Mouse (Mus musculus) forebrain, embryonic 13.5 days (tissue): ENCODE measurements around the gene Gm867. TPM values are rescaled to one million over a fixed set of nuclear protein-coding genes. Genes with fewer than 3 reads are reported as not detected.

Source experiments
- ATAC-seq: fragments of 200-750 bp; cut with Nextera tagmentation; 2 replicates; pipeline ENCODE4 v1.8.0; 2017
- H3K27ac ChIP-seq: fragments of 300-500 bp; sonication (generic); 2 replicates; pipeline ENCODE4 v1.5.1; 2015; ENCODE audit warnings: inconsistent platforms, mild to moderate bottlenecking, moderate library complexity
- H3K27me3 ChIP-seq: fragments of 300-500 bp; sonication (generic); 2 replicates; pipeline ENCODE4 v1.6.1; 2015; ENCODE audit warnings: mild to moderate bottlenecking, inconsistent platforms
- H3K36me3 ChIP-seq: fragments of 300-500 bp; sonication (generic); 2 replicates; pipeline ENCODE4 v1.6.1; 2015; ENCODE audit warnings: mild to moderate bottlenecking, inconsistent platforms; ENCODE audit not compliant: poor library complexity, severe bottlenecking
- H3K4me1 ChIP-seq: fragments of 300-500 bp; sonication (generic); 2 replicates; pipeline ENCODE4 v1.6.1; 2015; ENCODE audit warnings: inconsistent platforms
- H3K4me2 ChIP-seq: fragments of 300-500 bp; sonication (generic); 2 replicates; pipeline ENCODE4 v1.6.1; 2015; ENCODE audit warnings: inconsistent platforms, mild to moderate bottlenecking, moderate library complexity
- H3K4me3 ChIP-seq: fragments of 300-500 bp; sonication (generic); 2 replicates; pipeline ENCODE4 v1.5.1; 2015; ENCODE audit warnings: mild to moderate bottlenecking, inconsistent platforms
- H3K9ac ChIP-seq: fragments of 300-500 bp; sonication (generic); 2 replicates; pipeline ENCODE4 v1.6.1; 2015; ENCODE audit warnings: mild to moderate bottlenecking, inconsistent platforms
- H3K9me3 ChIP-seq: fragments of 300-500 bp; sonication (generic); replicated peaks from 2 replicates; pipeline ENCODE4 v1.6.1; 2016; ENCODE audit warnings: inconsistent platforms
- WGBS: fragments of 180-500 bp; shearing (Covaris S2); methylation state at CpG from one replicate; pipeline ENCODE4 v1.1.7; 2015; 5-methylcytosine and 5-hydroxymethylcytosine counted together
- polyA plus RNA-seq: library from polyadenylated mRNA; unstranded; fragments of >200 nt; fragmentation: Nextera tagmentation; extraction: Ambion mirVana; gene quantifications from 2 replicates; pipeline ENCODE4 v1.2.1, GENCODE M21; 2015

Gm867 gene
- polyA plus RNA-seq, 1 experiment from 2014 or later = not detected

DNA sequence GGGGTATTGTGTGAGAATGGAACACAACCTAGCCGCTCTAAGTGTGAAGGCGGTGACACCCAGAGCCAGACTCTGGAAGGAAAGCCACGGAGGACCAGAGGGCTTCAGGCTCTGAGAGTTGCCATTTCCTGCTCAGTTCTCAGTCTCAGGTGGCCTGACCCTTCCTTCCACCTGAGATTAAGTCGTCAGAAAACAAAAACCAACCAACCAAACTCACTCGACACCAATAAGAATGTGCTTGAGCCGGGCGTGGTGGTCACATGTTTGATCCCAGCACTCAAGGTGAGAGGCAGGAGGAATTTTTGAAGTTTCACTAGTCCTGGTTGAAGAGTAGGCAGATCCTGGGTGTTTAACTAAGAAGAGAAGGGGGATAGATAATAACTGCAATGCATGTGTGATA, 5.4 kb upstream of the Gm867 start:
- Histone ChIP-seq H3K4me1 (peaks cover 13% of the 10 kb centered on the region), H3K27ac (no peak overlapping the region), H3K36me3 (no peaks in the 10 kb centered on the region), H3K27me3 (peaks cover 17% of the 10 kb centered on the region), H3K4me3 (no peak overlapping the region), H3K9ac (no peak overlapping the region), H3K4me2 (no peak overlapping the region), H3K9me3 (no peaks in the 10 kb centered on the region)
- 88% methylated on average over 7 of the region's 7 CpGs for WGBS
- ATAC-seq = no peak

DNA sequence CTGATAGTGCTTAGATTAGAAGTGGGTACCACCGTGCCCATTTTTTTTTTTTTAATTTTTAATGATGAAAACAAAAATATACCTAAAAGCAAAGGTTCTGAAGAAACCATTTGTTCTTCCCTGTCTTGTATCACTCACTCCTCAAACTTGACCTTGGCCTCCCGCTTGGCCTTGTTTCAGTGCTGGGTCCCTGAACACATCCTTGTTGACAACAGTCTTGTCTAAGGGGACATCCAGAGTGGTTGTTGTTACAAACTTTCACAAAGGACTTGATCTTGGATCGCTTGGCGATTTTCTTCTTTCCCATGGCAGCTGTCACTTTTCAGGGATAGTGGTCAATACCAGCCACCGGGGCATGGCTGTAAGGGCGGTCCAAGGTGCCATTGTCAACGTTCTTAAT, 4.7 kb upstream of the Gm867 start:
- no peak overlapping the region for H3K4me2 ChIP-seq
- no peaks in the 10 kb centered on the region for H3K9me3 ChIP-seq
- peaks cover 9% of the 10 kb centered on the region; the same call in 1 of the 2 replicates for H3K4me1 ChIP-seq
- no peak overlapping the region for H3K27ac ChIP-seq
- no peak for ATAC-seq
- H3K36me3 ChIP-seq = no peaks in the 10 kb centered on the region
- no peak overlapping the region for H3K9ac ChIP-seq
- H3K4me3 ChIP-seq = no peak overlapping the region
- H3K27me3 ChIP-seq = peaks cover 10% of the 10 kb centered on the region
- 90% methylated on average over 7 of the region's 7 CpGs for WGBS

DNA sequence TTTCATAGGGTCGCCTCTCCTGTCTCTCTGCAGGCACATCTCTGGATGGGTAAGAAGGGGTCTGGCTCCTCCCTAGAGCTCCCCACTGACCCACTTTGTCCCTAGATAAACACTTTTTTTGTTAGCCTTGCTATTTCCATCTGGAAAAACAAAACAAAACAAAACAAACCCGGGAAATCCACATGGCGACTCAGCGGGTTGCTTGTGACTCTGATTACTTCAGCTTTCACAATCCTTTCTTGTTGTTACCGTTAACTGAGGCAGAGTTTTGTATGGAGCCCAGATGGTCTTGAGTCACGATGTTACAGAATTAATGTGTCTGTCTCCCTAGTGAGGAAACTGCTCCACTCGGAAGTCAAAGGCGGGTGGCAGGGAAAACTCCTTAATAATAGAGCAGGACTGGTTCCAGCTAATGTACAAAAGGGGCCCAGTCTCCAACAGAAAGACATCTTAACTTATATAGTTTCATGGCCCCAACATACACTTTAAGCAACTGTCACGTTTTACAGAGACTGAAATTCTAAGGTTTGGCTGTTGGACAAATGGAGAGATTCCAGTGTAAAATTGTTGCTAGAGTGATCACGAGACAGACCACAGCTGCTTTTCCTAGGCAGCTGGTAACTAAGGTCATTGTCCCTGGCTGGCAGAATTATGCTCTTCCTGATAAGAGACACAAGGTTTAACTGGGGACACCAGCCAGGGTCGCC, 3.7 kb upstream of the Gm867 start:
- 25% methylated on average over 11 of the region's 11 CpGs for WGBS
- Histone ChIP-seq H3K9ac (no peak overlapping the region), H3K27me3 (peaks cover under 1% of the 10 kb centered on the region), H3K9me3 (no peaks in the 10 kb centered on the region), H3K27ac (peak overlapping the region; percentile 22; the same call in 1 of the 2 replicates), H3K36me3 (no peaks in the 10 kb centered on the region), H3K4me2 (no peak overlapping the region), H3K4me3 (no peak overlapping the region), H3K4me1 (peaks cover 9% of the 10 kb centered on the region; the same call in 1 of the 2 replicates)
- no peak for ATAC-seq

DNA sequence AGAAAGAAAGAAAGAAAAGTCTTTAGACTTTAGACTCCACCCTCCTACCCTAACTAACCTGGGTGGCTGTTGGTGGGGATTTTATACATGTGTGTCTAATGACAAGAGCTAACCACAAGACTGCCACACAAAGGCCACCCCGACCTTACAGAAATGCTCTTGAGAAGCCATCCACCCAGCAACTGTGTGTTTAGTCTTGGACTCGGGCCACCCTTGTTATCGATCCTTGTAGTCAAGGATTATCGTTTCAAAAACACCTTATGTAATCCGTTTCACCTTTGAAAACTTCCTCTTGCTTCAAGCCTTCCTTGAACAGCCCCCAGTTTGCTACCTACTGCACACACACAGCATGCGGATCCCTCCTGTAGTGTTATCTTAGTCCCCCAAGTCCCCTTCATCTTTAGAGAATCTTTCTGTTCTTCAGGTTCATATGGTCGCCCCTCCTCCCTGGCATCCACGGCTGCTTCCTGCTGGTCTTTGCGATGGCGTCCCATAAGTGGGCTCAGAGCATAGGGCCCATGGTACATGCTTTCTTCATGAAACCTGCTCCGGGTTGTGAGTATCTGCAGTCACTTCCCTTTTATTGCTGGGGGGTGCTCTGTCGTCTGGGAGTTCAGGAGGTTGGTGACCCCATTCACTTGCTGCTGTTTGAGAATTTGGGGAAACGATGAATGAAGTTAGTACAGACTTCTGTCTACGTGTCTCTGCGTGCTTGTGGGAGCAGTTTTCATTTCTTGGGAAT, 2.4 kb upstream of the Gm867 start, which contains the start of gene Vpreb3:
TSS of gene Vpreb3 (plus strand) at position 322 of the 742 bp plus-strand sequence.
- Histone ChIP-seq H3K4me2 (no peak within 1 kb of the TSS), H3K36me3 (no peaks in the 10 kb centered on the region), H3K9ac (no peak within 1 kb of the TSS), H3K27me3 (peaks cover 2% of the 10 kb centered on the region; the same call in 1 of the 2 replicates), H3K4me3 (no peak within 1 kb of the TSS), H3K9me3 (no peaks in the 10 kb centered on the region), H3K27ac (no peak within 1 kb of the TSS; the same call in 1 of the 2 replicates), H3K4me1 (peaks cover 9% of the 10 kb centered on the region; the same call in 1 of the 2 replicates)
- WGBS = 85% methylated on average over 15 of the region's 15 CpGs
- no peak for ATAC-seq

GRCm38 (mm10) chr10:75941042-75941824, 761 bp upstream of the Gm867 start:
- Histone ChIP-seq H3K27me3 (peaks cover 19% of the 10 kb centered on the region), H3K9me3 (no peaks in the 10 kb centered on the region), H3K27ac (no peak overlapping the region), H3K9ac (no peak overlapping the region), H3K4me3 (no peak overlapping the region), H3K4me2 (no peak overlapping the region), H3K36me3 (no peaks in the 10 kb centered on the region), H3K4me1 (peaks cover 11% of the 10 kb centered on the region)
- ATAC-seq = no peak
- WGBS = 60% methylated on average over 9 of the region's 9 CpGs

GRCm38 (mm10) chr10:75939481-75940234, 814 bp downstream of the Gm867 start:
- WGBS = 56% methylated on average over 9 of the region's 9 CpGs
- Histone ChIP-seq H3K27me3 (peaks cover 33% of the 10 kb centered on the region), H3K36me3 (no peaks in the 10 kb centered on the region), H3K9ac (no peak overlapping the region), H3K4me2 (no peak overlapping the region), H3K9me3 (no peaks in the 10 kb centered on the region), H3K4me1 (peaks cover 24% of the 10 kb centered on the region), H3K4me3 (no peak overlapping the region), H3K27ac (no peak overlapping the region)
- no peak for ATAC-seq

GRCm38 (mm10) chr10:75937851-75938643, 2.4 kb downstream of the Gm867 start:
- H3K4me3 ChIP-seq = no peak overlapping the region
- no peaks in the 10 kb centered on the region for H3K36me3 ChIP-seq
- peaks cover 17% of the 10 kb centered on the region for H3K4me1 ChIP-seq
- WGBS = 60% methylated on average over 10 of the region's 10 CpGs
- H3K9me3 ChIP-seq = no peaks in the 10 kb centered on the region
- no peak overlapping the region for H3K9ac ChIP-seq
- no peak overlapping the region for H3K4me2 ChIP-seq
- H3K27me3 ChIP-seq = peaks cover 46% of the 10 kb centered on the region
- H3K27ac ChIP-seq = no peak overlapping the region
- ATAC-seq = no peak

DNA sequence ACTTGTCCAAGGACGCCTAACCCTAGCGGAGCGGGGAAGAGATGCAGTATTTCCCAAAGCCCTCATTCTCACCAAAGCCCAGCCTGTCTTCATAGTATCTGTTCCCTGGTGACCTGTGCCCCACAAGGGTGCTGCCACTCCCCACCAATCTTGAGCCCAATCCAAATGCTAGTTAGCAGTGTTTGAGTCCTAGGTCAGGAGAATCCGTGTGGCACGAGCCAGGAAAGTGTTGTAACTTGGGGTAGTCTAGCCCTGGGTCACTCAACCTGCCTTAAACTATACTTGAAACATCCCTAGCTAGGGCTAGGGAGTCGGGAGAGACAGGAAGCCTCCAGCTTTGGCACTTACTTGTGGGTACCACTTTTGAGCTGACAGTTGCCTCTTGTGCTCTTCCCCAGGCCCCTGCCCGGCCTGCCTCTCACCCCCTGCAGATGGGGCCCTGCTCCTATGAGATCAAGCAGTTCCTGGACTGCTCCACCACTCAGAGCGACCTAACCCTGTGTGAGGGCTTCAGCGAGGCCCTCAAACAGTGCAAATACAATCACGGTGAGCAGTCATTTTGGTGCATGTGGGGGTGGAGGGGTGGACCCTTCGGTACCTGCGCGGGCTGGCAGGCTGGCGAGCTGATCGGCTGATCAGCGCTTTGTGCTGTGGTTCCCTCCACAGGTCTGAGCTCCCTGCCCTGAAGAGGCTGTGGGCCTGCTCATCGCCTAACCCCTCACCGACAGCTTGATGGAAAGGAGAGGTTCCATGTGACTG, 3.4 kb downstream of the Gm867 start:
- H3K27me3 ChIP-seq = peaks cover 49% of the 10 kb centered on the region

GRCm38 (mm10) chr10:75935680-75936541, 4.6 kb downstream of the Gm867 start, which contains the start of gene Mmp11:
Mmp11 (minus strand) TSS chr10:75936496.
- Histone ChIP-seq H3K36me3 (no peaks in the 10 kb centered on the region), H3K27me3 (peaks cover 58% of the 10 kb centered on the region), H3K4me1 (peaks cover 38% of the 10 kb centered on the region), H3K9me3 (no peaks in the 10 kb centered on the region), H3K4me2 (peak within 1 kb of the TSS; percentile 89), H3K9ac (peak within 1 kb of the TSS; percentile 58), H3K4me3 (peak within 1 kb of the TSS; percentile 54), H3K27ac (no peak within 1 kb of the TSS)
- peak; percentile 38; the same call in 1 of the 2 replicates for ATAC-seq
- 2% methylated on average over 50 of the region's 51 CpGs for WGBS

More for the DNA sequence above, 3.4 kb downstream of the Gm867 start:
- Histone ChIP-seq H3K36me3 (no peaks in the 10 kb centered on the region), H3K4me3 (no peak overlapping the region), H3K27ac (no peak overlapping the region), H3K9me3 (no peaks in the 10 kb centered on the region), H3K4me1 (peaks cover 26% of the 10 kb centered on the region), H3K4me2 (no peak overlapping the region), H3K9ac (no peak overlapping the region)
- ATAC-seq = no peak
- 32% methylated on average over 18 of the region's 18 CpGs for WGBS

GRCm38 (mm10) chr10:75934991-75935390, 5.5 kb downstream of the Gm867 start:
- peaks cover 64% of the 10 kb centered on the region for H3K27me3 ChIP-seq
- H3K4me1 ChIP-seq = peaks cover 45% of the 10 kb centered on the region
- peak overlapping the region; percentile 89 for H3K4me2 ChIP-seq
- no peak overlapping the region for H3K4me3 ChIP-seq
- no peaks in the 10 kb centered on the region for H3K9me3 ChIP-seq
- no peak for ATAC-seq
- no peaks in the 10 kb centered on the region for H3K36me3 ChIP-seq
- 81% methylated on average over 1 of the region's 1 CpGs for WGBS
- no peak overlapping the region for H3K9ac ChIP-seq
- H3K27ac ChIP-seq = no peak overlapping the region
